Mouse (Mus musculus) kidney, postnatal 0 days (tissue): ENCODE results near the gene Il1rapl1. TPM values are rescaled to one million over a fixed set of nuclear protein-coding genes. Genes with fewer than 3 reads are reported as not detected.
"Not testable (repeated sequence)": the region's sequence is repeated elsewhere in the genome, so short reads cannot be mapped to it uniquely, and the experiment has no call there.

Experiments used
- ATAC-seq: fragments of 200-750 bp; cut with Nextera tagmentation; replicated peaks from 2 replicates; pipeline ENCODE4 v1.8.0; 2017; ENCODE audit warnings: low read depth, moderate number of reproducible peaks, moderate TSS enrichment, moderate library complexity; ENCODE audit not compliant: low FRiP score
- DNase-seq: peaks from one replicate; pipeline ENCODE4 v3.0.0-alpha.2; 2016; ENCODE audit warnings: low spot score
- H3K27ac ChIP-seq: fragments of 300-500 bp; sonication (generic); 2 replicates; pipeline ENCODE4 v1.5.1; 2014; ENCODE audit warnings: mild to moderate bottlenecking
- H3K27me3 ChIP-seq: fragments of 300-500 bp; sonication (generic); 2 replicates; pipeline ENCODE4 v1.6.1; 2014; ENCODE audit warnings: low read length, mixed read lengths; ENCODE audit not compliant: insufficient read depth
- H3K36me3 ChIP-seq: fragments of 300-500 bp; sonication (generic); 2 replicates; pipeline ENCODE4 v1.6.1; 2014; ENCODE audit warnings: low read length, mixed read lengths; ENCODE audit not compliant: insufficient read depth
- H3K4me1 ChIP-seq: fragments of 300-500 bp; sonication (generic); replicated peaks from 2 replicates; pipeline ENCODE4 v1.6.1; 2014; ENCODE audit warnings: antibody characterized with exemption, low read length, mixed read lengths; ENCODE audit not compliant: insufficient read depth
- H3K4me2 ChIP-seq: fragments of 300-500 bp; sonication (generic); 2 replicates; pipeline ENCODE4 v1.6.1; 2014; ENCODE audit warnings: mild to moderate bottlenecking, low read length, moderate library complexity, mixed read lengths
- H3K4me3 ChIP-seq: fragments of 300-500 bp; sonication (generic); replicated peaks from 2 replicates; pipeline ENCODE4 v1.5.1; 2014; ENCODE audit warnings: low read depth, low read length
- H3K9ac ChIP-seq: fragments of 300-500 bp; sonication (generic); 2 replicates; pipeline ENCODE4 v1.6.1; 2014; ENCODE audit warnings: low read depth, low read length
- H3K9me3 ChIP-seq: fragments of 300-500 bp; sonication (generic); replicated peaks from 2 replicates; pipeline ENCODE4 v1.6.1; 2016; ENCODE audit warnings: low read length, inconsistent platforms, mixed read lengths
- CTCF ChIP-seq: IDR thresholded peaks from 2 replicates; pipeline ENCODE4 v1.5.1; 2016; ENCODE audit warnings: antibody characterized with exemption, low read depth, mild to moderate bottlenecking, moderate library complexity
- WGBS: fragments of 180-500 bp; shearing (Covaris S2); extraction: QIAGEN DNeasy Blood & Tissue Kit; methylation state at CpG from one replicate; pipeline ENCODE4 v1.1.7; 2014; 5-methylcytosine and 5-hydroxymethylcytosine counted together
- polyA plus RNA-seq: library from polyadenylated mRNA; unstranded; fragments of >200 nt; fragmentation: Nextera tagmentation; extraction: Ambion mirVana; gene quantifications from 2 replicates; pipeline ENCODE4 v1.2.1, GENCODE M21; 2015

The Il1rapl1 gene
- polyA plus RNA-seq, 1 experiment from 2014 or later: 0.20 TPM

- Histone ChIP-seq H3K36me3 (no peaks in the 10 kb centered on the region), H3K27me3 (no peaks in the 10 kb centered on the region), H3K9me3 (no peaks in the 10 kb centered on the region), H3K4me1 (no peaks in the 10 kb centered on the region), H3K4me3 (no peak overlapping the region), H3K27ac (no peak overlapping the region), H3K9ac (no peak overlapping the region), H3K4me2 (no peak overlapping the region)
- no peak for ATAC-seq
- TF ChIP-seq CTCF: no peak
- WGBS: 91% methylated on average over 1 of the region's 1 CpGs
- DNase-seq: no peak
Measured at GRCm38 (mm10) chrX:87483416-87483815, 632.0 kb downstream of the Il1rapl1 start.

GRCm38 (mm10) chrX:87238191-87238590 is 877.3 kb downstream of the Il1rapl1 start:
- H3K4me1 ChIP-seq, H3K9ac ChIP-seq, H3K27ac ChIP-seq, H3K27me3 ChIP-seq, H3K9me3 ChIP-seq, H3K4me2 ChIP-seq, H3K4me3 ChIP-seq, H3K36me3 ChIP-seq: not testable (repeated sequence)
- ATAC-seq (peak; percentile 92), DNase-seq (peak; percentile 82)
- 69% methylated on average over 11 of the region's 11 CpGs for WGBS

DNA sequence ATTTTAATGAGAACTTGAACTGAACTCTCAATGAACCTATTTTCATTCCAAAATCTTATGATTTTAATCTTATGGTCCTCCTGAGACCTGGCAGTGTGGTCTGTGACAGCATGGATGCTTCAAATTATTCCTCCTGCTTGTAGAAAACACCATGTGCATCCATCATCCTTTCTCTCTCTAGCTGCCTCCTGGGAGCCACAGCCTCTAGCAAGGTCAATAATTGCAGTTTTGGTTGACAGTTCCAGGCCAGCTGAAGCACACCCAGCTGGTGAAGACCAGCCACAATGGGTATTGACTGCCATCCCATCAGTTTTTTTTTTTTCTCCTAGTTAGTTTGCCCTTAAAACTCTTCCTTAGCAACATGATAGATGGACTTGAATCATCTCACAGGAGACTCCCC is 890.2 kb downstream of the Il1rapl1 start:
- H3K4me1 ChIP-seq: no peaks in the 10 kb centered on the region
- no peak overlapping the region for H3K27ac ChIP-seq
- DNase-seq: peak; percentile 11
- no peaks in the 10 kb centered on the region for H3K36me3 ChIP-seq
- no peaks in the 10 kb centered on the region for H3K9me3 ChIP-seq
- H3K9ac ChIP-seq: no peak overlapping the region
- no peak overlapping the region for H3K4me3 ChIP-seq
- no peak overlapping the region for H3K4me2 ChIP-seq
- no peak for TF ChIP-seq CTCF
- no peak for ATAC-seq
- H3K27me3 ChIP-seq: no peaks in the 10 kb centered on the region

DNA sequence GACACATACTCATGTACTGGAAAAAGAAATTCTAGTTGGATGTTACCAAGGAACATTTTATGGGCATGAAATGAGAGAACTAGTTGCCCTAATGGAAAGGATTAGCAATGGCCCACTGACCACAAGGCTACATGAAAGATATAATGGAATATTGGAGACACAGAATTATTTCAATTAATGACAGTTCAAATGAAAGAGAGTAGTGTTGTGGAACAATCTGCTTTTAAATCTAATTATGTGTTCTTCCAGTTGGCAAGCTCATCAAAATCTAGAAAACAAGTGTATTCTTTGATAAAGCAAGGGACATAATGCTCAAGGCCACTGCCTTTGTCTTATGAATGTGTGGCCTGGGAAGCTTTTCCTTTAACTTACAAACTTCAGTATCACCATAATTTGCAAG is 1113.1 kb downstream of the Il1rapl1 start:
- H3K9me3 ChIP-seq: no peaks in the 10 kb centered on the region
- no peaks in the 10 kb centered on the region for H3K27me3 ChIP-seq
- no peak overlapping the region for H3K9ac ChIP-seq
- no peak overlapping the region for H3K27ac ChIP-seq
- H3K4me3 ChIP-seq: no peak overlapping the region
- DNase-seq (no peak), ATAC-seq (no peak)
- no peaks in the 10 kb centered on the region for H3K36me3 ChIP-seq
- no peak overlapping the region for H3K4me2 ChIP-seq
- no peaks in the 10 kb centered on the region for H3K4me1 ChIP-seq
- TF ChIP-seq CTCF: no peak

GRCm38 (mm10) chrX:86955126-86955525 is 1160.3 kb downstream of the Il1rapl1 start:
- no peak for TF ChIP-seq CTCF
- no peak for DNase-seq
- Histone ChIP-seq H3K9ac (no peak overlapping the region), H3K9me3 (no peaks in the 10 kb centered on the region), H3K27ac (no peak overlapping the region), H3K36me3 (no peaks in the 10 kb centered on the region), H3K4me1 (no peaks in the 10 kb centered on the region), H3K4me3 (no peak overlapping the region), H3K27me3 (no peaks in the 10 kb centered on the region), H3K4me2 (no peak overlapping the region)
- no peak for ATAC-seq
- 46% methylated on average over 1 of the region's 1 CpGs for WGBS

GRCm38 (mm10) chrX:86954614-86955013 is 1160.8 kb downstream of the Il1rapl1 start:
- ATAC-seq: no peak
- 80% methylated on average over 1 of the region's 1 CpGs for WGBS
- H3K27ac ChIP-seq: no peak overlapping the region
- H3K27me3 ChIP-seq: no peaks in the 10 kb centered on the region
- no peak overlapping the region for H3K4me3 ChIP-seq
- no peak for TF ChIP-seq CTCF
- H3K4me1 ChIP-seq: no peaks in the 10 kb centered on the region
- H3K4me2 ChIP-seq: no peak overlapping the region
- DNase-seq: no peak
- no peak overlapping the region for H3K9ac ChIP-seq
- H3K9me3 ChIP-seq: no peaks in the 10 kb centered on the region
- H3K36me3 ChIP-seq: no peaks in the 10 kb centered on the region

DNA sequence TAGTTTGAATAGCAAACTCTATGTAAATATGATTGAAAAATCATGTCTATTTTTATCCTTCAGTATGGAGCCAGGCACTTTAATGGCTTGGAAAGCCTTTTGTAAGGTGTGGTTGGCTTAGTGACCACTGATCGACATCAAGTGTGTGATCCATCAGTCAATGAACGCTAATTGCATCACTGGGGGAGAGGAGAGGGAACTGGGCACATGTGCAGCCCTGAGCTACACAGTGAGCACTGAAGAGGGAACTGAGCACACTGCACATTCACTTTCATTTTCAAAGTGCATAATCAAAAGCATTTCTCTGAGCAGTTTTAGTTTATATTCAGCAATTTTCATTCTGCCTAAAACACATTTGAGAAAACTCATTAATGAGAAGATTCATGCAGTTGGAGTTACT is 1164.5 kb downstream of the Il1rapl1 start:
- Histone ChIP-seq H3K4me3 (no peak overlapping the region), H3K36me3 (no peaks in the 10 kb centered on the region), H3K4me2 (no peak overlapping the region), H3K27ac (no peak overlapping the region), H3K27me3 (no peaks in the 10 kb centered on the region), H3K4me1 (no peaks in the 10 kb centered on the region), H3K9me3 (no peaks in the 10 kb centered on the region), H3K9ac (no peak overlapping the region)
- DNase-seq (no peak), ATAC-seq (no peak)
- 71% methylated on average over 2 of the region's 2 CpGs for WGBS
- no peak for TF ChIP-seq CTCF
